Mouse (Mus musculus): ENCODE measurements around the gene Slc35g1. TPM values are rescaled to one million over a fixed set of nuclear protein-coding genes. Genes with fewer than 3 reads are reported as not detected.

Gene Slc35g1
- polyA plus RNA-seq, 1 experiment, result 0.02 TPM

DNA sequence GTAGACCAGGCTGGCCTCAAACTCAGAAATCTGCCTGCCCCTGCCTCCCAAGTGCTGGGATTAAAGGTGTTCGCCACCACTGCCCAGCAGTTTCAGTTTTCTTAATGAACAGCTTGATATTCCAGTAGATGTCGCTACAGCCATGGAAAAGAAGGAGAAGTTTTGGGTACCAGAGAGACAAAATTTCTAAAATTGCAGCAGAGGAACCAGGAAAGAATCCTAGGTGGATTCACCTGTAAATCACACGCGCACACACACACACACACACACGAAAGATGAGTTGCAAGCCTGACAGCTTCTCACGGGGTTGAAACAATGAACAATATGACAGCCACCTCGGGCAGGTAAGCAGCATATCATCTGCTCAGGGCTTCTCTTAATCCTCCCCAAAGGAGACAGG, 28.1 kb downstream of the Slc35g1 start:
- H3K27me3 ChIP-seq (ENCODE audit: control insufficient read depth, insufficient read depth, insufficient read length), result peaks cover 5% of the 10 kb centered on the region
- peak overlapping the region; percentile 4 for H3K4me2 ChIP-seq (ENCODE audit: low read depth)
- no peaks in the 10 kb centered on the region for H3K36me3 ChIP-seq (ENCODE audit: control insufficient read depth, insufficient read depth)
- TF ChIP-seq SRF (IDR thresholded peaks at IDR 0.05; ENCODE audit: control insufficient read depth, insufficient read length, low read depth) (no peak), MYOD1 (IDR thresholded peaks at IDR 0.05; ENCODE audit: control insufficient read depth in 1 of 3, insufficient read length in 2 of 3, low read depth in 2 of 3) (no peak), POLR2AphosphoS2 (IDR thresholded peaks at IDR 0.05; ENCODE audit: insufficient read length, low read depth) (no peak)
- H3ac ChIP-seq (ENCODE audit: control insufficient read depth, insufficient read length), result no peak overlapping the region
- no peak overlapping the region for H3K4me3 ChIP-seq
- no peaks in the 10 kb centered on the region for H3K79me2 ChIP-seq (ENCODE audit: control insufficient read depth, insufficient read depth)

DNA sequence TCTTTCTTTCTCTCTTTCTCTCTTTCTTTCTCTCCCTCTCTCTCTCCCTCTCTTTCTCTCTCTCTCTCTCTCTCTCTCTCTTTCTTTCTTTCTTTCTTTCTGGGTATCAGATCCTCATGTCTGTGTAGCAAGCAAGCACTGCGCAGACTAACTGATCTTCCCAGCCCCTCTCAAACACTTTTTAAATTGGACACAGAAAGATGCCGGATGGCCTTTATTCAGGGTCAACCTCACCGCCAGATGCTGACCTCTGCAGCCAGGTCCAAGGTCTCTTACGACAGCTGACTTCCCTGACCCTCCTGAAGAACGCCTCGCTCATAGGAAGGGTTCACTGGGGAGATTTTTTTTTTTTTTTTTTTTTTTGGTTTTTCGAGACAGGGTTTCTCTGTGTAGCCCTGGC, 28.8 kb downstream of the Slc35g1 start:
- Histone ChIP-seq H3ac (ENCODE audit: control insufficient read depth, insufficient read length) (no peak overlapping the region), H3K36me3 (ENCODE audit: control insufficient read depth, insufficient read depth) (no peaks in the 10 kb centered on the region), H3K4me2 (ENCODE audit: low read depth) (no peak overlapping the region), H3K27me3 (ENCODE audit: control insufficient read depth, insufficient read depth, insufficient read length) (peaks cover 5% of the 10 kb centered on the region), H3K79me2 (ENCODE audit: control insufficient read depth, insufficient read depth) (no peaks in the 10 kb centered on the region), H3K4me3 (no peak overlapping the region)
- TF ChIP-seq CEBPB (IDR thresholded peaks at IDR 0.05; ENCODE audit: insufficient read depth, poor library complexity, severe bottlenecking) (no peak), POLR2AphosphoS2 (IDR thresholded peaks at IDR 0.05; ENCODE audit: insufficient read length, low read depth) (no peak), TCF3 (IDR thresholded peaks at IDR 0.05; ENCODE audit: insufficient read length, low read depth) (no peak), SRF (IDR thresholded peaks at IDR 0.05; ENCODE audit: control insufficient read depth, insufficient read length, low read depth) (no peak), POLR2A (IDR thresholded peaks at IDR 0.05; ENCODE audit: insufficient read length, low read depth) (no peak), MYOD1 (IDR thresholded peaks at IDR 0.05; ENCODE audit: control insufficient read depth in 1 of 3, insufficient read length in 2 of 3, low read depth in 2 of 3) (no peak), REST (IDR thresholded peaks at IDR 0.05; ENCODE audit: insufficient read depth, insufficient read length) (no peak)

DNA sequence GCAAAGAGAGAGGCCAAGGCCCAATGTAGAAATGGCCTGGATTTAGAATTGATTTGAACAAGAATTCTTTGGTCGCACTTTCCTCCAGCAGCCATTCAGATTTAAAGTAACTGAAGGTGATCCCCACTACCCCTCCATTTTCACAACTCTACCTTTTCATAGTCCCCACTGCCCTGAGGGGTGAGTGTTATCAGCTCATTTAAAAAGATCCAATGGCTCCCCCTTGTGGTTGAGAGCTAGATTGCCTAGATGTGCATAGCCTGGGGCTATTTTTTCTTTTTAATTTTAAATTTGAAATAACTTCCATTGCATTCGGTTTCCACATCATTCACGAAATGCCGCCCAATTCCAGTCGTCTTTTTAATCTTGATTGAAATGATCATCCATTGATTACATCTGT, 33.5 kb downstream of the Slc35g1 start:
- Histone ChIP-seq H3K27me3 (ENCODE audit: control insufficient read depth, insufficient read depth, insufficient read length) (no peaks in the 10 kb centered on the region), H3ac (ENCODE audit: control insufficient read depth, insufficient read length) (no peak overlapping the region), H3K4me3 (no peak overlapping the region), H3K4me2 (ENCODE audit: low read depth) (no peak overlapping the region), H3K36me3 (ENCODE audit: control insufficient read depth, insufficient read depth) (no peaks in the 10 kb centered on the region), H3K79me2 (ENCODE audit: control insufficient read depth, insufficient read depth) (no peaks in the 10 kb centered on the region)
- TF ChIP-seq E2F4 (IDR thresholded peaks at IDR 0.05; ENCODE audit: insufficient read depth) (no peak), MAX (IDR thresholded peaks at IDR 0.05; ENCODE audit: low read depth) (no peak), SRF (IDR thresholded peaks at IDR 0.05; ENCODE audit: control insufficient read depth, insufficient read length, low read depth) (no peak), TCF12 (IDR thresholded peaks at IDR 0.05; ENCODE audit: insufficient read depth, poor library complexity, severe bottlenecking) (no peak), TCF3 (IDR thresholded peaks at IDR 0.05; ENCODE audit: insufficient read length, low read depth) (no peak), USF1 (IDR thresholded peaks at IDR 0.05; ENCODE audit: low read depth) (no peak), MYOG (IDR thresholded peaks at IDR 0.05; ENCODE audit: control insufficient read depth in 1 of 3, insufficient read depth in 1 of 3, insufficient read length in 2 of 3, low read depth in 2 of 3) (no peak)

DNA sequence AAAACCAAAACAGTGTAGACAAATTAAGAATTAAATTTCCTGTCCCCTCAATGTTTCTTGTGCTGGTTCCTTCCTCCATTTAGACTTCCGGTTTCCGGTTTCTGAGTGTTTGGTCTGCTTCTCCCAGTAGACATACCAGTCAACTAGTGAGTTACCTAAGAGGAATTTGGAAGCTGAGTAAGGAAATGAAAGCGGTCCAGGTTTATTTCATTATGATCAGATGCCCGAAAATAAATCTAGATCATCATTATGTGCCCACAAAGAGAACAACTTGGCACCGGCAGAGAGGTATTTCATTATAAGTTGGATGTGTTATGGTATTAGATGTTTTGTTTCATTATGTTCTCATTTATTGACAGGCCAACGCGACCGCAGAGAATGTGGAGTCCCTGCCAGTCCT, 34.7 kb downstream of the Slc35g1 start:
- Histone ChIP-seq H3ac (ENCODE audit: control insufficient read depth, insufficient read length) (no peak overlapping the region), H3K36me3 (ENCODE audit: control insufficient read depth, insufficient read depth) (no peaks in the 10 kb centered on the region), H3K79me2 (ENCODE audit: control insufficient read depth, insufficient read depth) (no peaks in the 10 kb centered on the region), H3K4me3 (no peak overlapping the region), H3K27me3 (ENCODE audit: control insufficient read depth, insufficient read depth, insufficient read length) (no peaks in the 10 kb centered on the region), H3K4me2 (ENCODE audit: low read depth) (no peak overlapping the region)
- TF ChIP-seq CEBPB (IDR thresholded peaks at IDR 0.05; ENCODE audit: insufficient read depth, poor library complexity, severe bottlenecking), result no peak
- TF ChIP-seq MAX (IDR thresholded peaks at IDR 0.05; ENCODE audit: low read depth), result no peak
- no peak for TF ChIP-seq USF1 (IDR thresholded peaks at IDR 0.05; ENCODE audit: low read depth)
- no peak for TF ChIP-seq MYOG (IDR thresholded peaks at IDR 0.05; ENCODE audit: control insufficient read depth in 1 of 3, insufficient read depth in 1 of 3, insufficient read length in 2 of 3, low read depth in 2 of 3)
- TF ChIP-seq SRF (IDR thresholded peaks at IDR 0.05; ENCODE audit: control insufficient read depth, insufficient read length, low read depth), result no peak
- no peak for TF ChIP-seq TCF12 (IDR thresholded peaks at IDR 0.05; ENCODE audit: insufficient read depth, poor library complexity, severe bottlenecking)
- no peak for TF ChIP-seq POLR2AphosphoS2 (IDR thresholded peaks at IDR 0.05; ENCODE audit: insufficient read length, low read depth)
- TF ChIP-seq TCF3 (IDR thresholded peaks at IDR 0.05; ENCODE audit: insufficient read length, low read depth), result no peak
- TF ChIP-seq POLR2A (IDR thresholded peaks at IDR 0.05; ENCODE audit: insufficient read length, low read depth), result no peak
- no peak for TF ChIP-seq REST (IDR thresholded peaks at IDR 0.05; ENCODE audit: insufficient read depth, insufficient read length)
- TF ChIP-seq MYOD1 (IDR thresholded peaks at IDR 0.05; ENCODE audit: control insufficient read depth in 1 of 3, insufficient read length in 2 of 3, low read depth in 2 of 3), result no peak
- TF ChIP-seq E2F4 (IDR thresholded peaks at IDR 0.05; ENCODE audit: insufficient read depth), result no peak

DNA sequence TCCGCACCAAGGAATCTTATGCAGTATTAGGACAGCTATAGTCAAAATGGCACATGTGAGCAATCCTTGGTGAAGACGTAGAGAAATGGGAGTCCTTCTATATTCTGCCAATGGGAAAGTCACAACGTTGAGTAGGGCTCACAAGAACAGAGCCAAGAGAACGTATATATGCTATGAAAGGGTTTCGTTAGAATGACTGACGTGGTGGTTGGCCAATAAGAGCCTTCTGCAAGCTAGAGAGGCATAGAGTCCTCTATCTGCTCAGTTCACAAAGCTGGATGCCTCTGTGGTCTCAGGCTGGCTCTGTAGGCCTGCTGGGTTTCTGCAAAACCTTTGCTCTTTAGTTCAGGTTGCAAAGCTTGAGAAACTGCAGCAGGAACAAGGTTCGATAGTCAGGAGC, 35.5 kb downstream of the Slc35g1 start:
- Histone ChIP-seq H3K36me3 (ENCODE audit: control insufficient read depth, insufficient read depth) (no peaks in the 10 kb centered on the region), H3K79me2 (ENCODE audit: control insufficient read depth, insufficient read depth) (no peaks in the 10 kb centered on the region), H3K4me2 (ENCODE audit: low read depth) (no peak overlapping the region), H3K4me3 (no peak overlapping the region), H3ac (ENCODE audit: control insufficient read depth, insufficient read length) (no peak overlapping the region), H3K27me3 (ENCODE audit: control insufficient read depth, insufficient read depth, insufficient read length) (no peaks in the 10 kb centered on the region)
- TF ChIP-seq MYOD1 (IDR thresholded peaks at IDR 0.05; ENCODE audit: control insufficient read depth in 1 of 3, insufficient read length in 2 of 3, low read depth in 2 of 3), result no peak
- TF ChIP-seq POLR2AphosphoS2 (IDR thresholded peaks at IDR 0.05; ENCODE audit: insufficient read length, low read depth), result no peak
- TF ChIP-seq REST (IDR thresholded peaks at IDR 0.05; ENCODE audit: insufficient read depth, insufficient read length), result no peak
- TF ChIP-seq E2F4 (IDR thresholded peaks at IDR 0.05; ENCODE audit: insufficient read depth), result no peak
- no peak for TF ChIP-seq TCF3 (IDR thresholded peaks at IDR 0.05; ENCODE audit: insufficient read length, low read depth)
